8 mouse cellular contexts compared by ENCODE assay signal in the genomic region with DNA sequence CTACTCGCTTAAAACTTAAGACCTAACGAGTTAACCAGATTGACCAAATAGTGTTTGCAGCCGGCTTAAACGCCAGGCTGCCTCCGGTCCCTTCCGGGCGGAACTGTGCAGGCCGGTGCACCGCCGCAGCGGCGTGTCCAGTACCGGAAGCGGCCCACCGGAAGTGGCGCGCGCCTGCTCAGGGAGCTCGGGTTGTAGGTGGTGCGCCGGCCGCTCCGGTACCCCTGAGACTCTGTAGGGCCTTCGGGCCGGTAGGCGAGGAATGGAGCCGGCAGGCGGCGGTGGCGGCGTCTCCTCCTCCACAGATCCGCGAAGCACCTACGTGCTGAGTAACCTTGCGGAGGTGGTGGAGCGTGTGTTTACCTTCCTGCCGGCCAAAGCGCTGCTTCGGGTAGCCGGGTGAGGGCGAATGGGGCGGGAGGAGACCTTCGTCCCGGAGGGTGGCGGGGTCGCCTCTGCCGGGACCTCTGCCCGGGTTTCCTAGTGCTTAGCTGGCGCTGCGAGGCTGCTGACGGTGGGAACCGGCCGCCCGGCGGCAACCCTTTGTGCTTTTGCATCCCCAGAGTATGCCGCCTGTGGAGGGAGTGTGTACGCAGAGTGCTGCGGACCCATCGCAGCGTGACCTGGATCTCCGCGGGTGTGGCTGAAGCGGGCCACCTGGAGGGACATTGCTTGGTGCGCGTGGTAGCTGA. TPM values are rescaled to one million over a fixed set of nuclear protein-coding genes. Genes with fewer than 3 reads are reported as not detected.
DNase-seq lines count a peak whose midpoint lies in the region; ATAC-seq and TF ChIP-seq lines count a peak whose summit lies in the region.

Gene Fbxo22 (plus strand): TSS at position 136 of the 692 bp plus-strand sequence.

- H3K4me3 ChIP-seq in E14TG2a.4 (replicated peaks; ENCODE audit: low read length) = peak within 1 kb of the TSS; percentile 93
- peak within 1 kb of the TSS; percentile 77 for H3K4me3 ChIP-seq in forebrain, embryonic 11.5 days (ENCODE audit: low read depth, low read length)
- peak within 1 kb of the TSS; percentile 83 for H3K4me3 ChIP-seq in heart, embryonic 15.5 days
- peak within 1 kb of the TSS; percentile 78 for H3K4me3 ChIP-seq in liver, embryonic 15.5 days (replicated peaks)
- peak within 1 kb of the TSS; percentile 82 for H3K4me3 ChIP-seq in neural tube, embryonic 11.5 days (ENCODE audit: low read depth, low read length)
- H3K4me3 ChIP-seq in stomach, embryonic 16.5 days (replicated peaks; ENCODE audit: low read length) = peak within 1 kb of the TSS; percentile 90

- H3K4me1 ChIP-seq in E14TG2a.4 (replicated peaks; ENCODE audit: low read depth, low read length) = peaks cover 53% of the 10 kb centered on the region
- peaks cover 8% of the 10 kb centered on the region; the same call in 1 of the 2 replicates for H3K4me1 ChIP-seq in forebrain, embryonic 11.5 days (replicated peaks; ENCODE audit: control insufficient read depth, insufficient read depth, low read length)
- peaks cover 20% of the 10 kb centered on the region for H3K4me1 ChIP-seq in heart, embryonic 15.5 days (replicated peaks)
- H3K4me1 ChIP-seq in liver, embryonic 15.5 days (replicated peaks) = peaks cover 33% of the 10 kb centered on the region
- H3K4me1 ChIP-seq in neural tube, embryonic 11.5 days (ENCODE audit: control insufficient read depth, insufficient read depth, low read length) = peaks cover 14% of the 10 kb centered on the region
- peaks cover 14% of the 10 kb centered on the region for H3K4me1 ChIP-seq in stomach, embryonic 16.5 days (ENCODE audit: control insufficient read depth, insufficient read depth, low read length)

- peaks cover 63% of the 10 kb centered on the region for H3K36me3 ChIP-seq in E14TG2a.4 (ENCODE audit: insufficient read depth, low read length)
- no peaks in the 10 kb centered on the region; the same call in 1 of the 2 replicates for H3K36me3 ChIP-seq in forebrain, embryonic 11.5 days (ENCODE audit: control insufficient read depth, insufficient read depth, low read length)
- H3K36me3 ChIP-seq in heart, embryonic 15.5 days = peaks cover 1% of the 10 kb centered on the region; the same call in 1 of the 2 replicates
- peaks cover 18% of the 10 kb centered on the region; the same call in 1 of the 2 replicates for H3K36me3 ChIP-seq in liver, embryonic 15.5 days (replicated peaks)
- H3K36me3 ChIP-seq in neural tube, embryonic 11.5 days (ENCODE audit: control insufficient read depth, insufficient read depth, low read length) = no peaks in the 10 kb centered on the region
- H3K36me3 ChIP-seq in stomach, embryonic 16.5 days (ENCODE audit: control insufficient read depth, insufficient read depth, low read length) = no peaks in the 10 kb centered on the region

- peaks cover 2% of the 10 kb centered on the region; the same call in 1 of the 2 replicates for H3K9me3 ChIP-seq in E14TG2a.4 (ENCODE audit: low read length)
- no peaks in the 10 kb centered on the region for H3K9me3 ChIP-seq in forebrain, embryonic 11.5 days (ENCODE audit: control insufficient read depth, low read length)
- no peaks in the 10 kb centered on the region for H3K9me3 ChIP-seq in heart, embryonic 15.5 days (replicated peaks)
- H3K9me3 ChIP-seq in liver, embryonic 15.5 days (replicated peaks) = no peaks in the 10 kb centered on the region
- no peaks in the 10 kb centered on the region for H3K9me3 ChIP-seq in neural tube, embryonic 11.5 days (ENCODE audit: control insufficient read depth, low read length)
- H3K9me3 ChIP-seq in stomach, embryonic 16.5 days (replicated peaks; ENCODE audit: control insufficient read depth, low read length) = no peaks in the 10 kb centered on the region

- no peak for TF ChIP-seq CTCF in E14TG2a.4 (conservative IDR thresholded peaks at IDR 0.05; ENCODE audit: low read length)

- H3K27ac ChIP-seq in forebrain, embryonic 11.5 days (ENCODE audit: low read depth, low read length) = peak within 1 kb of the TSS; percentile 71
- H3K27ac ChIP-seq in heart, embryonic 15.5 days = peak within 1 kb of the TSS; percentile 89
- H3K27ac ChIP-seq in liver, embryonic 15.5 days (replicated peaks) = peak within 1 kb of the TSS; percentile 78
- peak within 1 kb of the TSS; percentile 61 for H3K27ac ChIP-seq in neural tube, embryonic 11.5 days (ENCODE audit: low read depth, low read length)
- peak within 1 kb of the TSS; percentile 88 for H3K27ac ChIP-seq in stomach, embryonic 16.5 days (ENCODE audit: low read length)

- WGBS in forebrain, embryonic 11.5 days = under 1% methylated on average over 65 of the region's 65 CpGs
- WGBS in heart, embryonic 15.5 days = under 1% methylated on average over 65 of the region's 65 CpGs
- WGBS in liver, embryonic 15.5 days (ENCODE audit: insufficient replicate concordance) = under 1% methylated on average over 65 of the region's 65 CpGs
- under 1% methylated on average over 64 of the region's 65 CpGs for WGBS in neural tube, embryonic 11.5 days
- under 1% methylated on average over 65 of the region's 65 CpGs for WGBS in stomach, embryonic 16.5 days

- no peaks in the 10 kb centered on the region for H3K27me3 ChIP-seq in E14TG2a.4 (ENCODE audit: insufficient read depth, low read length)
- H3K27me3 ChIP-seq in forebrain, embryonic 11.5 days (ENCODE audit: control insufficient read depth, insufficient read depth, low read length) = no peaks in the 10 kb centered on the region
- H3K27me3 ChIP-seq in heart, embryonic 15.5 days = no peaks in the 10 kb centered on the region
- no peaks in the 10 kb centered on the region for H3K27me3 ChIP-seq in liver, embryonic 15.5 days
- no peaks in the 10 kb centered on the region for H3K27me3 ChIP-seq in neural tube, embryonic 11.5 days (ENCODE audit: control insufficient read depth, insufficient read depth, low read length)
- no peaks in the 10 kb centered on the region for H3K27me3 ChIP-seq in stomach, embryonic 16.5 days (ENCODE audit: control insufficient read depth, insufficient read depth, low read length)

- peak; percentile 100 for ATAC-seq in forebrain, embryonic 11.5 days (replicated peaks; ENCODE audit: low FRiP score)
- peak; percentile 95 for ATAC-seq in heart, embryonic 15.5 days (replicated peaks; ENCODE audit: insufficient number of reproducible peaks, insufficient read depth, low FRiP score, low read depth)
- ATAC-seq in liver, embryonic 15.5 days (ENCODE audit: insufficient read depth) = peak; percentile 96
- ATAC-seq in neural tube, embryonic 11.5 days (ENCODE audit: insufficient read depth, low FRiP score, low TSS enrichment) = peak; percentile 99
- peak; percentile 97 for ATAC-seq in stomach, embryonic 16.5 days (ENCODE audit: insufficient read depth, low FRiP score)

- peak; percentile 74 for DNase-seq in c-Kit-positive CD71-positive TER-119-negative erythroid progenitor cells, embryonic 14.5 days (ENCODE audit: low read depth)
- peak; percentile 93 for DNase-seq in forebrain, embryonic 11.5 days (ENCODE audit: low spot score)
- peak; percentile 92 for DNase-seq in kidney, postnatal 14 days
- DNase-seq in neural tube, embryonic 11.5 days (ENCODE audit: low spot score) = peak; percentile 92

- peak within 1 kb of the TSS; percentile 72 for H3K4me2 ChIP-seq in forebrain, embryonic 11.5 days (ENCODE audit: low read depth, low read length, severe bottlenecking)
- H3K4me2 ChIP-seq in heart, embryonic 15.5 days = peak within 1 kb of the TSS; percentile 83
- peak within 1 kb of the TSS; percentile 87 for H3K4me2 ChIP-seq in liver, embryonic 15.5 days
- peak within 1 kb of the TSS; percentile 78 for H3K4me2 ChIP-seq in neural tube, embryonic 11.5 days (ENCODE audit: low read depth)
- H3K4me2 ChIP-seq in stomach, embryonic 16.5 days (ENCODE audit: low read depth, low read length) = peak within 1 kb of the TSS; percentile 77

- peak within 1 kb of the TSS; percentile 90 for H3K9ac ChIP-seq in forebrain, embryonic 11.5 days (ENCODE audit: low read length)
- peak within 1 kb of the TSS; percentile 86 for H3K9ac ChIP-seq in heart, embryonic 15.5 days
- peak within 1 kb of the TSS; percentile 69 for H3K9ac ChIP-seq in liver, embryonic 15.5 days
- peak within 1 kb of the TSS; percentile 72 for H3K9ac ChIP-seq in neural tube, embryonic 11.5 days (ENCODE audit: low read length)
- peak within 1 kb of the TSS; percentile 91 for H3K9ac ChIP-seq in stomach, embryonic 16.5 days (ENCODE audit: low read length)

RNA-seq across cellular contexts. Expression of gene Fbxo22, which starts in this region (rescaled TPM):
- polyA plus RNA-seq in forebrain, embryonic 11.5 days (2014; fragmentation: Nextera tagmentation; extraction: Ambion mirVana) = 87.5 and 87.8 TPM in 2 replicates
- 51.7 and 51.8 TPM in 2 replicates for polyA plus RNA-seq in heart, embryonic 15.5 days (2015; fragmentation: Nextera tagmentation; extraction: Ambion mirVana)
- 18.4 and 19.9 TPM in 2 replicates for polyA plus RNA-seq in liver, embryonic 15.5 days (2015; fragmentation: Nextera tagmentation; extraction: Ambion mirVana)
- 78.0 and 82.5 TPM in 2 replicates for polyA plus RNA-seq in neural tube, embryonic 11.5 days (2014; fragmentation: Nextera tagmentation; extraction: Ambion mirVana)
- 50.0 and 50.8 TPM in 2 replicates for polyA plus RNA-seq in stomach, embryonic 16.5 days (2015; fragmentation: Nextera tagmentation; extraction: Ambion mirVana)

Comparison
In these comparisons a context has a peak if more than half of its experiments do, and no peak if none do; other contexts are left out.
1. Peak in every context shown above with its lines: DNase-seq, ATAC-seq, H3K4me3 ChIP-seq and H3K27ac ChIP-seq.